Mouse (Mus musculus) gonadal fat pad, adult 2 months (tissue): ENCODE measurements around the gene Macrod2. TPM values are rescaled to one million over a fixed set of nuclear protein-coding genes. Genes with fewer than 3 reads are reported as not detected.

ENCODE experiments used
- DNase-seq: peaks from one replicate; pipeline ENCODE4 v3.0.0-alpha.2; 2012; ENCODE audit warnings: low read depth
- polyA plus RNA-seq: library from polyadenylated mRNA; depleted of rRNA; stranded (reverse); fragments of >200 nt; gene quantifications from 2 replicates; pipeline ENCODE4 v1.2.3, GENCODE M21; 2012

Gene Macrod2
- polyA plus RNA-seq, 1 experiment: 2.5 TPM

DNA sequence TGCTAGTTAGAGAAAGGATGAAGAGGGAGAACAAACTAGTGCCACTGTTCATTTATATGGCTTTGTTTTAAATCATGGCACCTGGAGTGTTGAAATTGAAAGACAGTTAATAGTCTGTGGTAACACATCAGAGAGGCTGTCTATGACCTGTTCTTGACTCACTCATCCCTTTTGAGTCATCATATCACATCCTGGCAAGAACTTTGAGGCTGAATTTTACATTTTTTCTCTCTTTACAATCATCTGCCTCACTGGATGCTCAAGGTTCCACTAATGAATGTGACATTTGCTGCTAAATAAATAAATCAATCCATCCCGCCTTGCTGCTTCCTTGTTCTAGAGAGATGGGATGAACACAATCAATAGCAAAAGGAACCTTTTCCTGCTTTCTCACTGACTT, 1068.8 kb downstream of the Macrod2 start:
- no peak for DNase-seq

DNA sequence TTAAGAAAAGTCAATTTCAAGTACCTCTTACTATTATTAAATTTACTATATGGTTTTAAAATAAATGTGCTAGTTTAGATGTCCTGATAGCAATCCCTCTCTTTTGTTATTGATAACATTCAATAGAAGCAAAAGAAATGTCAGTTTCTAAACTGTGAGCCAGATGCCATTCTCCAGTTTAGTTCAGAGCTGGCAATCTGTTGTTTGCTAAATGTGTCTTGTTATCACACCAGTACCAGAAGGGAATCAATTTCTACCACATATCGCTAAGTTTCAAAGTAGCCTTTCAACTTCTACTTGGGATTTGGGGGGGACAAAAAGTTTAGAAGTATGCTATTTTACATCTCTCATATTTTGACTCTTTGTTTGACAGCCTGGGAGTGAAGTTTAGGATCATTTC, 1077.7 kb downstream of the Macrod2 start:
- DNase-seq: no peak

DNA sequence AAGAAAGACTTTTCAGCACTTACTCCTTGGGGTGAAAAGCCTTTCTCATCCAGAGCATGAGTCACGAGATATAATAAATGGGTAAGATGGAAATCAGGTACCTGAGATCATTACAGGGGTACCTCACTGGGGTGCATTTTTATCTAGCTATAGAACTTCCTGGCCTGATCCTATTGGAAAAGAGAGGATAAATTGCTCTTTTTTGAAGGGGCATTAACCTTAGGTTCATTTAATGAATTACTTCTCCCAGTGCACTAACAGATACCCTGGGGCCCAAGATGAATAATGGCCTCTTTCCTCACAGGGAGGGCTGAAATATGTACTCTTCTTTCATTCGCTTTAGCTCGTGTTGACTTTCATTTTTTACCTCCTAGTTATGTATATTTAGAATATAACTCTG, 1082.5 kb downstream of the Macrod2 start:
- DNase-seq: no peak

DNA sequence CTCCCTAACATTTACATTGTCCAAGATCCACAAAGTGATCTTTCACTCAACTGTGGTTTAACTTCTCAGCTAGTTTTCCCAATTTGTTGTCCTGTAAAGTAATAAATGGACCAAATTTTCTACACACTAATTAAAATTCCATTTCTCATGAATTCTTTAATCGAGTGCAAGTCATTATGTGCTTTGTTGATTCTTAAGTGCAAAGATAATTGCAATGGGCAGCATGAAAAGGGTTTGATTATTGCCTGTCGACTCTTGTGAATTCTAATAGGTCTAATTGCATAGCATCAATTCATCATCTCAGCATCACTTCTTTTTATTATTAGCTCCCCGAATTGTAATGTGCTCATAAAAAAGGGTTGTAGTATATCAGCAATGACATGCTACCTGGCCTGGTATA, 1095.4 kb downstream of the Macrod2 start:
- DNase-seq: no peak

DNA sequence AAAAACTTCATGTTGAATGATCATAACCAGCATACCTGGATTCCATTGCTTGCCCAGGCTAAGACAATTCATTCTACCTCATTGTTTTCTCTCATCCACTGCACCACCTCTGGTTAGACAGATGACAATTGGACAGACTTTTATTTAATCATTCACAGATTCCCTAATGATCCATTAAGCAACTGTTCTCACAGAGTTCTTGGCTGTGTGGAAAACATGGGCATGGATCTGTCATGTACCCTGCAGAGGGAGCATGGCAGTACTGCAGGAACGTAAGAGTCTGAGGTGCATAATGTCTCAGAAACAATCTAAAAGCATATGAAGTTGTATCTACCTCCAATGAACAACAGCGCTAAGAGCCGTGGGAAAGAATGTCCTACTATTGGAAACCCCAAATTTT, 1110.3 kb downstream of the Macrod2 start:
- no peak for DNase-seq

- DNase-seq: no peak
Observed at GRCm38 (mm10) chr2:141507929-141508897, 1113.1 kb downstream of the Macrod2 start.

DNA sequence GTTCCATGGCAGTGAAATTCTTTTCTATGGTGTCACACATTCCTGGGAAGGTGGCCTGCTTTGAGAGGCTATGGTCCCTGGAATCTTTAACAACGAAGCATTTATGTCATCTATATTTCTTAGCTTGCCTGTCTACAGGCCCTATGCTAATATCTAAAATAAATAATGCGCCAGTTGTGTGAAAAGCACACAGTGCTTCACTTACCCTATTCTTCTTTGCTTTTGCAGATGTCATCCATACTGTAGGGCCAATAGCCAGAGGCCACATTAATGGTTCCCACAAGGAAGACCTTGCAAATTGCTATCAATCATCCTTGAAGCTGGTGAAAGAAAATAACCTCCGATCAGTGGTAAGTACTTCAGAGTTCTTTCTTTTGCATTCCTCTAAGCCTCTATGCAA, 1119.9 kb downstream of the Macrod2 start:
- no peak for DNase-seq

DNA sequence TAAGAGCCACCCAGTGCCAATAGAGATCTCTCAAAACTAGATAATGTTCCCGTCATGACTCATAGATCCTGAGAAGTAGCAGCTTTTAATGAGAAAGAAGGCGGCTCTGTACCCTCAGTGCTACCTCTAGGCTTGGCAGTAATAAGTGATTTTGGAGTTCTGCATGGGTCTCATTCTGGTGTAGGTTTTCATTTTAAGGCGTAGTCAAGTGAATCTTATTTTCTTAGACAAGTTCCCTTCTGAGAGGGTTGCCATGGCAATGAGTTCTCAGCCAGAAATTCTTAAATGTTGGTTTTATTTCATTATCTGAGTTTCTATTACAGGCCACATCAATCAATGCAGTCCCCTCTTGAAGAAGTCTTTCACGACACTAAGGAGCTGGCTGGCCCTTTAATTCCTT, 1127.0 kb downstream of the Macrod2 start:
- no peak for DNase-seq

- no peak for DNase-seq
Observed at GRCm38 (mm10) chr2:141545877-141546276, 1150.8 kb downstream of the Macrod2 start.

GRCm38 (mm10) chr2:141551701-141552100, 1156.6 kb downstream of the Macrod2 start:
- DNase-seq: no peak

- no peak for DNase-seq
Observed at GRCm38 (mm10) chr2:141556747-141557146, 1161.6 kb downstream of the Macrod2 start.

DNA sequence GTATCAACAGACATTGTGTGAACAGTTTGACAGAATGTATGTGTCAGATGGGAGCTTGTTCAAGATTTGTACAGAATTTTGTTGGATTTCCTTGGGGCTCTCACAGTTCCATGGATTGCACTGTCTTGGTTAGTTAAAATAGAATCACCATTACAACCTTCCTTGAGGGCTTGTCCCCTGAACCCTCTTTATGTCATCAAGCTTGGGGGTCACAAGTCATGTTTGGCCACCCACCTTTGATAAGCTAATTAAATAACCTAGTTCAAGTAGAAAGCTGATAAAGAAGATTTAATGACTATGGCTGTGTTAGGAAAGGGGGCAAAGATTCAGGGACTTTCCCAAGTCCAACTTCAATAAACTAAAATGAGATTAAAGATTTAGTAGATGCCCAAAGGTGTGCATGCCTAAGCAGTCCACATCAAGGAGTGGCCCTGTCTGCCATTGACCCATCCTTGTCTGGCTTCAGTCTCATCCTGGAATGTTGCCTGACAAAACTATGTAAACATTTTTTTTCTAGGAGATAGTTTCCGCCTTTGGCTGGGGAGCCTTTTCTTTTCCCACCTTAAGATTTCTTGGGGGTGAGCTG, 1163.2 kb downstream of the Macrod2 start:
- DNase-seq: no peak

GRCm38 (mm10) chr2:141565986-141566385, 1170.9 kb downstream of the Macrod2 start:
- no peak for DNase-seq

- no peak for DNase-seq
Observed at GRCm38 (mm10) chr2:141571360-141571759, 1176.3 kb downstream of the Macrod2 start.

DNA sequence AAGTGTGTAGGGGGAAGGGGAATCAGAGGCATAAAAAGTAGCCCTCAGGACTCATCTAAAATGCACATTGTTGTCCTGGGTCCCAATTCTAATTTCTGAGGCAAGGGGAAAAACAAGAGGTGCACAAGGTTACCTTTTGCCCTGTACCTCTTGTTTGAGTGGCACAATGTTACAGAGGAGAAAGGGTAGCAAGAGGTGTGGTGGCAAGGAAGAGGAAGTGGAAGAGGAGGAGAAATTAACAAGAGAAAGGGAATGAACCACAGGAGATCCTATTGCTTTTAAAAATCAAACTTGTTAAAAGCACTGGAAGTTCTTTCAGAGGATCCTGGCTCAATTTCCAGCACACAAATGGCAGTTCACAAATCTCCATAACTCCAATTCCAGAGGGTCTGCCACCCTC, 1183.1 kb downstream of the Macrod2 start:
- no peak for DNase-seq

- DNase-seq: no peak
Observed at GRCm38 (mm10) chr2:141582431-141582830, 1187.3 kb downstream of the Macrod2 start.

- DNase-seq: no peak
Observed at GRCm38 (mm10) chr2:141582933-141583332, 1187.8 kb downstream of the Macrod2 start.

DNA sequence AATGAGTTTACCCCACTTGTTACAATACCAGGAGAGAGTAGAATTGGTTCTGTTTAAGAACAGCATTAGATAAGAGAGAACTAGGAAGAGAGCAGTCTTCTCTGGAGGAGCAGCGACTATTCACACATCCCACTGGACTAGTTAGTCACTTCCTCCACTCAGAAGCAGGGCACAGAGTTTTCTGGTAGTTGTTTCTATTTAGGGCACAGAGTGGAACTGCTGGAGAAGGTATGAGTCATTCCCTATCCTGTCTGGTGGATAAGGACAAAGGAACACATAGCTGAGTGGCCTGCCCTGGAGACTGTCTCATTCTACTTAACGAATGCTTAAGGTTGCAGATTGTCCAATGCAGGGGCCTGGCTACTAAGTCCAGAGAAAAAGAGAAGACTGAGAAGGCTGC, 1192.2 kb downstream of the Macrod2 start:
- DNase-seq: no peak

DNA sequence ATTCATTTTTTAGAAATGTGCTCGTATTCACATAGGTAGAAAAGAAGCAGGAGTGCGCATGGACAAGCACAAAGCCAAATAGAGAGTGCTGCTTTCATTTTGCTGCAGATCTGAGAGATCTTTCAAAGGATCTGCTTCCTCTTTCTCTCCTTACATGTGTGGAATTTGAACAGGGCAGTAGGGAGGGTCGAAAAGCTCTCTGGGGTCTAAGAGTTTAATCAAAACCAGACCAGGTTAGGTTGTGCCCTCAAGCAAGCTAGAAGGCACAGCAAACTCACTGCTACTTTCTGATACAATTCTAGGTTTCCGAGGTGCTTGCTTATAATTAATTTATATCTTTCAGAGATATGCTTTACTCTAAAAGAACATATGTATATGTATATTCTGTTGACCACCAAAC, 1196.2 kb downstream of the Macrod2 start:
- no peak for DNase-seq

- DNase-seq: no peak
Observed at GRCm38 (mm10) chr2:141594811-141595210, 1199.7 kb downstream of the Macrod2 start.

- DNase-seq: no peak
Observed at GRCm38 (mm10) chr2:141617721-141618120, 1222.6 kb downstream of the Macrod2 start.

DNA sequence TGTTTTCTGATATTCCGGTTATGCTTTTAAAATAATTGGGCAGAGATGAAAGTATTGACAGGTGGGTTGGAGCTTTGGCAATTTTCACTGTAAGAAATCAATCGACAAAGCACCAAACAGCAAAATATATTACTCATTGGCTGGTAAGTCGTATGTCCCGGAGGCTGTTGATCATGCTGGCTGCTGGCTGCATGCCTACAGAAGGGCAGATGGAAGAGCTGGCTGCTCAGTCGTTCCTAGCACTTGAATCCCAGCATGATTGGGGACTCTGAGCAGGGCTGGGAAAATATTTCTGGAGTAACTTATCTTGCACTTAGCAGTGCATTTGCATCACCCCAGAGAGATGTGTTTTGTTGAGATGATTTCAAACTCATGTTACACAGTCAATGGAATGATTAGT, 1223.1 kb downstream of the Macrod2 start:
- DNase-seq: no peak

DNA sequence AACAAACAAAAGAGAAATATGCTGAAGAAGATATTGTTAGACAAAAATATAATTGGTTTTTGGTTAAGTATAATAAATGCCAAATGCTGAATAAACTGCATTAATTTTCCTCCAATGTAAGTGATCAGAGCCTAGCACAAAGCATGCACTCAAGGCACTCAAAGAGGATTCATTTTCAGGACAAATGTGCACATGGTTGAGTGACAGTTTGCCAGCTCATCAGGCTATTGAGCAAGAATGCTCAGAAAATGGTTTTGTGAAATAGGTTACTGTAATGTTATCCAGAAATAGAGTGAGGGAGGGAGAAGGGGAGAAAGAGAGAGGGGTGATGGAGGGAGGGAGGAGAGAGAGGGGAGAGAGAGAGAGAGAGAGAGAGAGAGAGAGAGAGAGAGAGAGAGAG, 1268.9 kb downstream of the Macrod2 start:
- no peak for DNase-seq
